Mouse (Mus musculus) olfactory bulb, adult 2 months (tissue): ENCODE data around the gene Unc13d. TPM values are rescaled to one million over a fixed set of nuclear protein-coding genes. Genes with fewer than 3 reads are reported as not detected.
"Not testable (repeated sequence)": the region's sequence is repeated elsewhere in the genome, so short reads cannot be mapped to it uniquely, and the experiment has no call there.

Experiments used
- H3K27ac ChIP-seq: fragments of 200-500 bp; 2 replicates; pipeline ENCODE4 v1.5.1; 2012; ENCODE audit warnings: low read depth, low read length; ENCODE audit not compliant: insufficient read depth
- H3K4me1 ChIP-seq: fragments of 200-500 bp; 2 replicates; pipeline ENCODE4 v1.6.1; 2012; ENCODE audit warnings: low read length; ENCODE audit not compliant: control insufficient read depth, insufficient read depth
- H3K4me3 ChIP-seq: fragments of 200-500 bp; 2 replicates; pipeline ENCODE4 v1.5.1; 2012; ENCODE audit warnings: mild to moderate bottlenecking, low read depth, low read length, moderate library complexity; ENCODE audit not compliant: insufficient read depth
- CTCF ChIP-seq: fragments of 200-500 bp; IDR thresholded peaks from 2 replicates; pipeline ENCODE4 v1.5.1; 2012; ENCODE audit warnings: low read depth, mild to moderate bottlenecking, low read length, moderate library complexity; ENCODE audit not compliant: insufficient read depth
- POLR2A ChIP-seq: fragments of 200-500 bp; IDR thresholded peaks from 2 replicates; pipeline ENCODE4 v1.6.1; 2012; ENCODE audit warnings: mild to moderate bottlenecking, low read depth, low read length, moderate library complexity; ENCODE audit not compliant: insufficient read depth
- WGBS: fragments of 180-500 bp; shearing (Covaris S2); methylation state at CpG from one replicate; pipeline ENCODE4 v1.1.7; 2018; 5-methylcytosine and 5-hydroxymethylcytosine counted together
- polyA plus RNA-seq: library from polyadenylated mRNA; stranded (reverse); fragments of >200 nt; gene quantifications from 2 replicates; pipeline ENCODE4 v1.2.4, GENCODE M21; 2012; ENCODE audit warnings: low replicate concordance; ENCODE audit not compliant: missing spikeins, insufficient read depth, insufficient read length

Unc13d gene
- polyA plus RNA-seq: not detected in 2 replicates

DNA sequence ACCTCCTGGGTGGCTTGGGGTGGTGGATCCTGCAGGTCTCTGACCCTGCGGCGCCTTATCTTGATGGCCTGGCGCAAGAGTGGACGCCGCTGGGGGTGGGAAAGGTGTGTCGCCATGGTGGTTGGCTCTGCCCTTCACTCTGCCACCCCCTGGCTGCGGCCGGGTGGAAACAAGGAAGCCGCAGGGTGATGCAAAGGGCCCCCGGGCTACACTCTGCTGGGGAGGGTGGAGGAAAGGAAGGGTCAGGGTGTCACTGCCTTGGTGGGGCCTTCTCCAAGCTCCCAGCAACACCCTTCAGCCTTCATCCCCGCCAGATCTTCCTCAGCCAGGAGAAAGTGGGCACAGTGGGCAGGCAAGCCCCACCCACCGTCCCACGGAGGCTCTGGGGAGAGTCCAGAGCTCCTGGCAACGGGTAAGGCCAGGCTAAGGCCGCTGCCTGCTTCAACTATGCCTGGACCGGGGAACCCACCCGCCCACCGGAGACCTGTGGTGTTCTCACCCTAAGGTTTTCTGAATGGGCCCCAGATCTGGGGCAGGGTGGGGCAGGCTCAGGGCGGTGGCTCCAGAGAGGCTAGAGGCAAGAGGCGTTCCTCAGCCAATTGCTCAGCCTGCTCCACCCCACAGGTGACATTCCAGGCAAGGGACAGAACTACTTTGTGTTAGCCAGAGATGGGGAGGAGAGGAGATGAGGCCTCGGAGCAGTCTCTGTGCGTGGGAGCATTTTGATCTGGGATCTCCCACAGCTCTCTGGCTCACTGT lies at the start of gene Unc13d:
Gene Unc13d (minus strand): TSS at position 516 of the 759 bp plus-strand sequence.
- Histone ChIP-seq H3K27ac (peak within 1 kb of the TSS; percentile 68), H3K4me3 (peak within 1 kb of the TSS; percentile 6; the same call in 1 of the 2 replicates), H3K4me1 (peaks cover 56% of the 10 kb centered on the region)
- WGBS: 60% methylated on average over 22 of the region's 22 CpGs
- TF ChIP-seq CTCF: no peak
- no peak for TF ChIP-seq POLR2A

DNA sequence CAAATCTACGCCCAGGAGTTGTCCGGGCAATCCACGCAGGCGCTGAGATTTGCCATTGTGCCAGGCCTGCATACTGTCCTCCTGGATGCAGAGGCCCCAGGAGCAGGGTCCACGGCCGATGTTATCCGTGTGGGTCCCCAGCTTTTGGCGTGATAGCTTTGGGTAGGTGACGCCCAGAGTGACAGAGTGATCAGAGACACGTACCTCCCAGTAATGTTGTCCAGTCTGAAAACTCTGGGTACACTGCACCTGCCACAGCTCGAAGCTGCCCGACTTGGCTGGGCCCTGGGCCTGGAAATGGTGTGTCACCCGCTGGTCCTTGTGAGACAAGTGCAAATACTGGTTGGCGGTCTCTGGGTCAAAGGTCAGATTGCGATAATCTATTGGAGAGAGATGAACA lies 48.5 kb upstream of the Unc13d start:
- 97% methylated on average over 15 of the region's 15 CpGs for WGBS
- no peak overlapping the region for H3K27ac ChIP-seq
- peaks cover 13% of the 10 kb centered on the region for H3K4me1 ChIP-seq
- H3K4me3 ChIP-seq: no peak overlapping the region
- no peak for TF ChIP-seq CTCF
- TF ChIP-seq POLR2A: no peak

DNA sequence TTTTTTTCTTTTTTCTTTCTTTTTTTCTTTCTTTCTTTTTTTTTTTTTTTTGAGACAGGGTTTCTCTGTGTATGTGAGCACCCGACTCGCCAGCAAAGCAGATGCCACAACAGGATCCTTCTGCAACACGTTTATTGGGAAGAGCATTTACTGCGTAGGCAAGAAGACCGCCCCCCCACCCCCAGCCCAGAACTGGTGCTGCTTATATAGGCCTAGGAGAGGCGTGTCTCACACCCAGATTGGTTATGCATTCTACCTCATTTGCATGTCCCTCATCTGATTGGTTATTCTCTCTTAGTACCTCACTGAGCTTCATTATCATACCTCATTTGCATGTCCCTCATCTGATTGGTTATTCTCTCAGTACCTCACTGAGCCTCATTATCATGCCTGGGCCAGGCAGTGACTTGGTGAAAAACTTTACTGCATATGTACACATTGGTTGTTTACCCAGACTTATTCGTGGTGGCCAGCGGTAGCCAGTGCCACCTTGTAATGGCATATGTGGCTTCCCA lies 44.0 kb upstream of the Unc13d start:
- not testable (repeated sequence) for H3K27ac ChIP-seq, H3K4me3 ChIP-seq, H3K4me1 ChIP-seq
- WGBS: 83% methylated on average over 8 of the region's 8 CpGs

DNA sequence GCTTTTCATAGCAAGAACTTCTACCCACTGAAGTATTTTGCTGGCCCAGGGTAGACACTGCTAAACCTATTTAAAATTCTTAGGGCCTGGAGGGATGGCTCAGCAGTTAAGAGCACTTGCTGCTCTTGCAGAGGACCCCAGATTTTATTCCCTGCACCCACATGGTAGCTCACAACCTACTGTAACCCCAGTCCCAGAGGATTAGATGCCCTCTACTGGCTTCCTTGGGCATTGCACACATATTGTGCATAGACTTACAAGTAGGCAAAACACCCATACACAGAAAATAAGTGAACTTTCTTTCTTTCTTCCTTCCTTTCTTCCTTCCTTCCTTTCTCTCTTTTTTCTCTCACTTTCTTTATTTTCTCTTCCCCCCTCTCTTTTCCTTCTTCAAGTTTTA lies 40.1 kb upstream of the Unc13d start:
- H3K4me3 ChIP-seq: no peak overlapping the region
- no peak overlapping the region for H3K27ac ChIP-seq
- H3K4me1 ChIP-seq: no peaks in the 10 kb centered on the region
- no peak for TF ChIP-seq CTCF
- no peak for TF ChIP-seq POLR2A

DNA sequence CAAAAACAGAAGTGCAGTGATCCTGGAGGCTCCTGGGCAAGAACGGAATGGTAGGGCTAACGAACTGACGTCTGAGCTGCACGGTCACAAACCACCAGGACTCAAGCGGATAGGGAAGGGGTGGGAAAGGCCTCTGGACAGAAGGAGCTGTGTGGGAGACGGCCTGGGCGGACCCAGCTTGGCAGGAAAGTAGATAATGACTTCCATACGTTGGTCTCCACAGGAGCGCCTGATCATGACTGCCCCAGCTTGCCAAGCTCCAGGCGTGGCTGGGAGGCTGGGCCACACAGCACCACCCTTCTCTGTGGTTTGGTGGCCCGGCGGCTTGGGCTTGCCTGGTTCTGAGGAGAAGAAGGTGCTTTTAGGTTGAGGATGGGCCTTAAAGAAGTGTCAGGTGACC lies 39.5 kb upstream of the Unc13d start:
- H3K27ac ChIP-seq: no peak overlapping the region
- H3K4me1 ChIP-seq: no peaks in the 10 kb centered on the region
- 79% methylated on average over 12 of the region's 12 CpGs for WGBS
- no peak overlapping the region for H3K4me3 ChIP-seq
- TF ChIP-seq POLR2A (no peak), CTCF (no peak)

DNA sequence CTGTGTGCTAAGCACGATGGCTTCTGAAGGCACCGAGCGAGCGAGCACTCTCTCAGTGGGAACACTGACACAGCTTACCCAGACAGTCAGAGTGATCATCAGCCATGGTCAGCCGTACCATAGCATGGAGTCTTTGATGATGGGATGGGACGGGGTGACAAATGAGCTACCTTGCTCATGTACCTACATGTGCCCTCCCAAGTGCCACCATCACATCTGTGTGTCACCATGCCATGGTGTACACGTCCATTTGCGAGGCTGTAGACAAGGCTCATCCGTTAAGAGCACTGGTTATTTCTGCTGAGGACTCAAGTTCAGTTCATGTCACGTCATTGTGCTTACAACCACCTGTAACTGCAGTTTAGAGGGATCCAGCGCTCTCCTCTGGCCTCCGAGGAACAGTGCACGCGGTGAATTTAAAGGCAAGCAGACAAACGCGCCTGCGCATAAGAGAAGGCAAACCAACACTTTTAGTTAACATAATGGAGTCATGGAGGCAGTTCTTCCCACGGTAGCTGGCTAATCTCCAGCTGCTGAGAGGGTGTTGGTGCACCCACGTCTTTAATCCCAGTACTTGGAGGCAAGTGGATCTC lies 33.9 kb upstream of the Unc13d start:
- Histone ChIP-seq H3K4me1 (peaks cover 26% of the 10 kb centered on the region), H3K27ac (no peak overlapping the region), H3K4me3 (no peak overlapping the region)
- TF ChIP-seq CTCF: no peak
- TF ChIP-seq POLR2A: no peak
- WGBS: 88% methylated on average over 19 of the region's 19 CpGs

DNA sequence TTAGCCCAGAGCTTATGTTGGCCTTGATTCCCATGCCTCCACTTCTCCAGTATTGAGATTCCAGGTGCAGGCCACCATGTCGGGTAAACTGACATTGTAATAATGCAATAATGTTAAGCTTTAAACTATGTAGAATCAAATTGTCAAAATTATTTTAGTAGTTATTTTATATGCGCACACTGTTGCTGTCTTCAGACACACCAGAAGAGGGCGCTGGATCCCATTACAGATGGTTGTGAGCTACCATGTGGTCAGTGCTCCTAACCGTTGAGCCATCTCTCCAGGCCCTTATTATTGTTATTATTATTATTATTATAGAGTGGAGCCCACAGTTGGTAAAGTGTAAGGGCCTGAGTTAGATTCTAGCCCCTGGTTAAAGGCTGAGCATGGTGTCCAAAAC lies 33.3 kb upstream of the Unc13d start:
- H3K4me1 ChIP-seq: peaks cover 30% of the 10 kb centered on the region
- WGBS: 80% methylated on average over 4 of the region's 4 CpGs
- no peak for TF ChIP-seq CTCF
- TF ChIP-seq POLR2A: no peak
- H3K27ac ChIP-seq: no peak overlapping the region
- H3K4me3 ChIP-seq: no peak overlapping the region

DNA sequence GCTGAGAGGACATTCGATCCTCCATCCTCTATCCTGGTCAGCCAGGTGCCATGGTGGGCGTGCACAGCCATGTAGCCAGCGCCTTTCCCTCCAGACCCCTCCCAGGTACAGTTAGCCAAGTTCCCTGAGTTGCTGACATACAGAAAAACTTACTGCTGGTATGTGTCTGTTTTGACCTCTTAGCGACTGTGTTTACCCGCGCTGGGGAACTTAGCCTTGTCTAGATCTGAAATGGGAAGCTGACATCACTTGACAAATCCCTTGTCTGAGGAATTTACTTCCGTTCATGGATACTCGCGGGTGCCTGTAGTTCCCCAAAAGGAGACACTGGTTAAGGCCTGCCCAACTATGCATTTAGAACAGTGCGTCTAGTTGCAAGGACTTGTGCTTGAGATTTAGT lies 32.8 kb upstream of the Unc13d start:
- no peak overlapping the region for H3K27ac ChIP-seq
- H3K4me1 ChIP-seq: peaks cover 31% of the 10 kb centered on the region
- peak overlapping the region; percentile 15; the same call in 1 of the 2 replicates for H3K4me3 ChIP-seq
- WGBS: 42% methylated on average over 10 of the region's 10 CpGs
- TF ChIP-seq POLR2A (no peak), CTCF (no peak)

DNA sequence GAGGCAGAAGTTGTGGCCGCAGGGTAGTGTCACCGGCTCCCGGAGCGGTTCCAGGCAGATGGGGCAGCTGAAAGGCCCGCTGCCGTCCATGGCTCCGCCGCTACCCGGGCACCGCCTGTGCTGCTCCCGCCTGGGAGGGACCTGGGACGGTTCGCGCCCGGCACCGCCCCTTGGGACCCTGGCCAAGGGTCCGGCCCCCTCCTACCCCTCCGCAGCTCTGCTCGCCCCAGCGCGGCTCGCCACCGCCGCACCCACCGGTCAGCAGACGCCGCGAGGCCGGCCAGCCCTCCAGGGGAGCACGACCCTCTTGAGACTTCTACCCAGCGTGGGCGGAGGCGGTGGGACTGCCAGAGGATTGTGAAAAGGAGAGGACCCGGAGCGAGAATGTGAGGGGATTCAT lies 32.4 kb upstream of the Unc13d start:
- no peak overlapping the region for H3K27ac ChIP-seq
- peaks cover 31% of the 10 kb centered on the region for H3K4me1 ChIP-seq
- 1% methylated on average over 34 of the region's 35 CpGs for WGBS
- peak overlapping the region; percentile 43 for H3K4me3 ChIP-seq
- TF ChIP-seq POLR2A (no peak), CTCF (no peak)
